Mouse (Mus musculus): ENCODE data around the gene Eloa.
"Not testable (repeated sequence)": the region's sequence is repeated elsewhere in the genome, so short reads cannot be mapped to it uniquely, and the experiment has no call there.

Eloa gene

DNA sequence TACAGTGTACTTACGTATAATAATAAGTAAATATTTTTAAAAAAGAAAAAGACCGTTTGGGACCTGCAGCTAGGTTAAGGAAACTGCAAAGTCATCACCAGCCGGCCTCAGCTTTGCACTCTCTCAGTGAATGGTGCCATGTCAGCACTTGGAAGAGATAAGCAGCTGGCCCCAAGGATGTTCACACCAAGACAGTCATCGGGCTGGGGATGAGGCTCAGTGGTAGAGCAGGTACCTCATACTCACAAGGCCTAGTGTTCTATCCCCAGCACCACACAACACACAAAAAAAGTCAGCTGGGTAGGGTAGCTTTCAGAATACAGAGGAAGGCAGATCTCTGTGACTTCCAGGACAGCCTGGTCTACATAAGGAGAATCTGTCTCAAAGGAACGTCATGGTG lies 36.4 kb downstream of the Eloa start:
- in situ Hi-C loops (cut with MseI, MboI): no loop called here

GRCm38 (mm10) chr4:135984556-135984955 lies 37.0 kb downstream of the Eloa start:
- in situ Hi-C loops (cut with MseI, MboI): no loop called here

GRCm38 (mm10) chr4:135981524-135982063 lies 40.0 kb downstream of the Eloa start:
- in situ Hi-C loops (cut with MseI, MboI): no loop called here

GRCm38 (mm10) chr4:135980223-135980622 lies 41.3 kb downstream of the Eloa start:
- in situ Hi-C loops (cut with MseI, MboI): not testable (repeated sequence)

GRCm38 (mm10) chr4:135976146-135976545 lies 45.4 kb downstream of the Eloa start:
- in situ Hi-C loops (cut with MseI, MboI): no loop called here

DNA sequence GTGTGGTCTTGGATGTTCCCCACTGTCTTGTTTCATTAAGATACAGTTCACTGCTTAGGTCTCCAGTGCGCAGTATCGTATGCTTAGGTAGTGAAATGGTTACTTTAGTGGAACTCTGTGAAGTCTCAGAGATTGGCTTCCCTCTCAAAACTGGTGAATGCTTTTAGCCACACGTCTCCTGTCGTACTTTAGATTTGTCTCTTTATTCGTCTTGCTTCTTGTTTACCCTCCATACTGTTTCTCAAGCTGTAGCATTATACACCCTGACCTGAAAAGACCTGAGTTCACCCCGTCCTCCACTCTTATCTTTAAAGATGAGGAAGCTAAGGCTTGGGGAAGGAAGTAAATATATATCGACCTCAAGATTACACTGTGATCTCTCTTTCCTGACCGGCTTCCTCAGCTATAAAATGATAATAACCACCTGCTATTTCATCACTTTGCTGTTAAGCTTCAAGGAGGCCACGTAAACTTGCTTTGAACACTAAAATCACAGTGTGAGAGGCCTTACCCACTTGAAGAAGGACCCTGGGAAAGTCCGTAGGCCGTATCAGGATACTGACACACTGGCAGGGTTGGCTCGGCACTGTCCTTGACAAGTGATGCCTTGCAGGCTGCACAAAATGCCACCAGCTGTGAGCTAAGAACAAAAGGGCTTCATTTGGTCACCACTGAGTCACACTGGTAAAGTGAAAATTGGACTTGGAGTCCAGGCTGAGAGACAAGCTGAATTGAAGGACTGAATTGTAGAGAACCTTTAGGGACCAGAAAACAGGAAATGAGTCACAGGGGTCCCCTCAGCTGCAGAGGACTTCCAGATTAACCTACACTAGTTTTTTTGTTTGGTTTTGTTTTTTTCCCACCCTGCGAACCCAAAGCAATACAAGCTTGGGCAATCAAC lies 48.4 kb downstream of the Eloa start:
- in situ Hi-C loops (cut with MseI, MboI): no loop called here

DNA sequence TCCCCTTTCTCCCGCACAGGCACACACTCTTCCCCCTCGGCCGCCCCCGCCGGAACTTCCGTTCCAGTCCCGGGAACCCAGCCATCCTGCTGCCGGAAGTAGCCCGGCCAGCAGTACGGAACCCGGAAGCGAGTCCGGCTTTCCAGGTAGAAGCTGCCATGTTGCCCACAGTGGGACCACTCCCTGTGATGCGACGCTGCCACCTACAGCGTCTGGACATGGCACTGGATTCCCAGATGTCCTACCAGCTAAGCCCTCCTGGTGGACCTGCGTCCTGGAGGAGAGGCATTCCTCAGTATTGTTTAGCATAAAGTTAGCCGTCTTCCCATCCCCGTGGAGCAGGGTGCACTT lies 49.0 kb downstream of the Eloa start, which contains the start of gene Lypla2:
Gene Lypla2, minus strand, starts transcription at position 71 of the 351 bp plus-strand sequence.
- in situ Hi-C loops (cut with MseI, MboI): no loop called here

- in situ Hi-C loops (cut with MseI, MboI): no loop called here
These were observed 49.6 kb downstream of the Eloa start for GRCm38 (mm10) chr4:135971805-135972555.

- in situ Hi-C loops (cut with MseI, MboI): no loop called here
These were observed 51.0 kb downstream of the Eloa start for GRCm38 (mm10) chr4:135970585-135970984.

GRCm38 (mm10) chr4:135969070-135969750 lies 52.4 kb downstream of the Eloa start:
- in situ Hi-C loops (cut with MseI, MboI): no loop called here

DNA sequence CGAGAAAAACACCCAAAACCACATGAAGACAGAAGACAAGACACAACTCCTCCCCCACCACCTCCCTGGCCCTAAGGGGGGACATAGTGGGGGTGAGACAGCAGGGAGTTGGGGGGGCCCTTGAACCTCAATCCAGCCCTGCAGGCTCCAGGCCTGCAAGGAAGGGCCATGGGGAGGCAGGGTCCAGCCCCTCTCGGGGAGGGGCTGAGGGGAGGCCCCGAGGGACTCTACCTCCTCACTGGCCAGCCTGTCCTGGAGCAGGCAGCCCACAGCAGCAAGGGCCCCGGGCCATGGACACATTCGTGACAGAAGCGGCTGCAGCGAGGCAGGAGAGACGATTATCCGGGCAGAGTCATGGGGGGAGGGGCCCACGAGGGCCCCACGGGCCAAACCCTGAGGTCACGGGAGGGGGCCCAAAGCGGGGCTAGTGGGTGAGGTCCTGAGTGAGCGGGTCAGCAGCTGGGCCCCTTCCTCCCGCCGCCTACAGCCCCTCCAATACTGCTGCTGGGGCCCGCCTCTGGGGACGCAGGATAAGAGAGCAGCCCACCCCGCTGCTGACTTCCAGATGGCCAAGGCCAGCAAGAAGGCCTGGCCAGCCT lies 53.2 kb downstream of the Eloa start:
- in situ Hi-C loops (cut with MseI, MboI): no loop called here

DNA sequence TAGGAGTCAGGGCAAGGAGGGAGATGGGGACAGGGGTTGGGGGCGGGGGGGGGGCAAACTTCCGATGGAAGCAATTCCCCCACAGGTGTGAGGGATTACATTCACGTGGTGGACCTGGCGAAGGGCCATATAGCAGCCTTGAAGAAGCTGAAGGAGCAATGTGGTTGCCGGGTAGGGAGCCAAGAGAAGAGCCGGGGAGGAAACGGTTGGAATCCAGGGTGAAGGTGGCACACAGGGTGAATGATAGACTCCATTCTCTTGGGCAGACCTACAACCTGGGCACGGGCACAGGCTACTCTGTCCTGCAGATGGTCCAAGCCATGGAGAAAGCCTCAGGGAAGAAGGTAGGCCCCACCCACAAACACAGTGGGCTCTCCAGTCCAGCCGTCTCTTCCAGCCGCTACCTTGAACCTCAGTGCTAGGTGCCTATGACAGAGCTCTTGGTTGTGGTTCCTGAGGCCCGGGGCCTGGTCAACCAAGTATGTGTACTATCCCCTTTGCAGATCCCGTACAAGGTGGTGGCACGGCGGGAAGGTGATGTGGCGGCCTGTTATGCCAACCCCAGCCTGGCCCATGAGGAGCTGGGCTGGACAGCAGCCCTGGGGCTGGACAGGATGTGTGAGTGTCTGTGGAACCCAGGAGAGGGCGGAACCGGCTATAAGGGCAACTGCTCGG lies 54.3 kb downstream of the Eloa start:
- in situ Hi-C loops (cut with MseI, MboI): no loop called here

DNA sequence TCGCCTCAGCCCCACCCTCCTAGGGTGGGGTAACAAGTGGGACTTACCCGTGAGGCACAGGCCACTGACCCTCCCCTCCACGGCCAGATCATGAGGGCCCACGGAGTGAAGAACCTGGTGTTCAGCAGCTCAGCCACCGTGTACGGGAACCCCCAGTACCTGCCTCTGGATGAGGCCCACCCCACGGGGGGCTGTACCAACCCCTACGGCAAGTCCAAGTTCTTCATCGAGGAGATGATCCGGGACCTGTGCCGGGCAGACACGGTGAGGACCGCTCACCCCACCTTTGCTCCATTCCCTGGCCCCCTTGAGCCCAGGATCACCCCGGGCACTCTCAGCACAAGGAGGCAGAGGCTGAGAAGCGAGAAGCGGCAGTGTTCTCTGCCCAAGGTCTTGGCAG lies 55.3 kb downstream of the Eloa start:
- in situ Hi-C loops (cut with MseI, MboI): no loop called here

DNA sequence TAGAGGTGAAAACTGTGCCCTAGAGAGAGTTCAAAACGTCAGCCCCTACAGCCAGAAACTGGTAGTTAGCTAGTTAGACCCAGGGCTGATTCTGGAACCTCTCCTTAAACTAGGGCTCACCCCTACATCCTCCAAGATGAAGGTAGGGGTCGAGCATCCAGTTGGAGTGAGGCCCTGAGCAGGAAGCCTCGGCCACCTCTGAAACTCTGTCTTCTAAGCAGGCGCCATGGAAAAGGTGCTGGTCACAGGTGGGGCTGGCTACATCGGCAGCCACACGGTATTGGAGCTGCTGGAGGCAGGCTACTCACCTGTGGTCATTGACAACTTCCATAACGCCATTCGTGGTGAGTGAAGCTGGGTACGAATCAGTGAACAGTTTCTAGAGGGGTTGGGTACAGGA lies 56.5 kb downstream of the Eloa start:
- in situ Hi-C loops (cut with MseI, MboI): no loop called here

DNA sequence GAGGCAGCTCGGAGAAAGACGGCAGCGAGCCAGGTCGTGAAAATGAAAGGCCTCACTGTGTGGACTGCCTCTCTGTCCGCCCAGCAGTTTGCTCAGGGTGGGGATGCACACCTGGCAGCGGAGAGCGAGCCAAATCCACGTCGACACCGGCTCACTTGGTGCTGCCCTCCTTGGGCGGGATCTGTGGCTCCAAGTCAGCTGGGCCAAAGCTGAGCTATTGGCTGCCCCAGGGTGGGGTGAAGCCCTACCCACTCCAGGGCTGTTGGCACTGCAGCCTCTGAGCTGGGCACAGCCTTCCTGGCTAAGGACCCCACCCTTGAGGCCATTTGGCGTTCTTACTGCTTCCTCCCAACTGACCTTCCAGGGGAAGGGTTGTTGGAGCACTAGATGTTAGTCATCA lies 57.1 kb downstream of the Eloa start:
- in situ Hi-C loops (cut with MseI, MboI): no loop called here

DNA sequence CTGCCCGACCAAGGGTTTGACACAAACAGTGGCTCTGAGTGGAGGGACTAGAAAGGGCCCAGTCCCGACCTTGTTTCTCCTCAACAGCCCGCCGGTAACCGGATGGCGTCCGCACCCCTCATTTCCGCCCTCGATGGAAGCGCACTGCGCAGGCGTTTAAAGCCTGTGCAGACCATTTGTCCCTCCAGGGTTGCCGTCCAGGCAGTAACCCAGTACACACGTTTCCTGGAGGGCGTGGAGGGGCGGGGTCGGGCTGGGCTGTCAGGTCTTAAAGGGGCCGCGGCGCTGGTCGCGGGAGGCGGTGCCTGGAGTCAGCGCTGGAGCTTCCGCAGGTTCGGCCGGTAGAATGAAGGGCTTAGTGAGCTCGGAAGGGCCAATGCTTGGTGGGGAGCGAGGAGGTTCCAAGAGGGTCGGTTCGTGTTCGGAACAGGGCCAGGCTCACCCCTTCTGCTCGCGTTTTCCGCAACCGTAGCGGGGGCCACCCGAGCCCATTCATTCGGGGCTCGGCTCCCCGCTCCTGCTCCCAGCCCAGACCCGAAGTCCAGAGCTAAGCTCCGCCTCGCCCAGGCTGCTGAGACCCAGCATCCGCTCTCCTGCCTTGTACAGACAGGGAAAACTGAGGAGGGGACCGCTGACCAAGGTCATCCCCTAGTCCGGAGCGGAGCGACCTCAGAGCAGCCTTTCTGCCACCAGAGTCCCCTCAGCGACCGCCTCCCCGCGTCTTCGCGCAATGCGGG lies 57.9 kb downstream of the Eloa start, which contains the start of gene Gale:
Gene Gale, plus strand, starts transcription at position 271 of the 737 bp plus-strand sequence.
- in situ Hi-C loops (cut with MseI, MboI): no loop called here

DNA sequence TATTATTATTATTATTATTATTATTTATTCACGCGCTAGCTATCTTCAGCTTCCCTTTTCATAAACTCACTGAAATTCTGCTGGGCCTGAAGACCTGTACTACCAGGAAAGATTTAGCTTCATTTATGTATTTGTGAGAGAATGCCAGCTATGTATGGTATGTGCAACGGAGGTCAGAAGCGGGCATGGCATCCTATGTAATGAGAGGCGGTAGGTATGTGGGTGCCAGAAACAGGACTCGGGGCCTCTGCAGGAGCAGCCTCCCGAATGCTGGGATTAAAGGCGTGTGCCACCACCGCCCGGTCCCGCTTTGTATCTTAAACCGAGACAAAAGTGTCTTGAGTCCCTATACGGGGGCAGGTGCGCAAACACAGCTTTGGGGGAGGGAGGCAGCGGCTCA lies 58.6 kb downstream of the Eloa start:
- in situ Hi-C loops (cut with MseI, MboI): no loop called here

GRCm38 (mm10) chr4:135962198-135962597 lies 59.4 kb downstream of the Eloa start:
- in situ Hi-C loops (cut with MseI, MboI): no loop called here

- in situ Hi-C loops (cut with MseI, MboI): no loop called here
These were observed 59.9 kb downstream of the Eloa start for GRCm38 (mm10) chr4:135961709-135962108.

GRCm38 (mm10) chr4:135960717-135961116 lies 60.8 kb downstream of the Eloa start:
- in situ Hi-C loops (cut with MseI, MboI): no loop called here
